Mouse (Mus musculus): ENCODE results near the gene Dusp3.

The Dusp3 gene

GRCm38 (mm10) chr11:101976949-101977348, 9.9 kb downstream of the Dusp3 start:
- no peak for DNase-seq (ENCODE audit: low spot score in 2 of 2)

DNA sequence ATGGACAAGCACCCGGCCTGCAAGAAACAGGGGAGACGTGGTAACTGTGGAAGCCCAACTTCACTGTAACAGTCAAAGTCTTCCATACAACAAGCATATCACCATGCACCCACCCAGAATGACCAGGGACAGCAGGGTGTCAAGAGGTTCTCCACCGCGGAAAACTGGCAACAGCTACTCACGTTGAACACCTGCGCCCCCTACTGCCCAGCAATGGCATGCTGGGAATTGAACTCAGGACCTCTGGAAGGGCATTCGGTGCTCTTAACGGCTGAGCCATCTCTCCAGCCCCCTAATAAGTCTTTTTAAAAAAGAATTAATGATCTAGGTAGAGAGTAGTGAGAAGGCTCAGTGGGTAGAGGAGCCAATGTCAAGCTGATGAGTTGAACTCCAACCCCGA, 11.9 kb downstream of the Dusp3 start:
- no peak for DNase-seq (ENCODE audit: low spot score in 2 of 2)

GRCm38 (mm10) chr11:101974181-101974580, 12.6 kb downstream of the Dusp3 start:
- DNase-seq (ENCODE audit: low spot score in 2 of 2): no peak

DNA sequence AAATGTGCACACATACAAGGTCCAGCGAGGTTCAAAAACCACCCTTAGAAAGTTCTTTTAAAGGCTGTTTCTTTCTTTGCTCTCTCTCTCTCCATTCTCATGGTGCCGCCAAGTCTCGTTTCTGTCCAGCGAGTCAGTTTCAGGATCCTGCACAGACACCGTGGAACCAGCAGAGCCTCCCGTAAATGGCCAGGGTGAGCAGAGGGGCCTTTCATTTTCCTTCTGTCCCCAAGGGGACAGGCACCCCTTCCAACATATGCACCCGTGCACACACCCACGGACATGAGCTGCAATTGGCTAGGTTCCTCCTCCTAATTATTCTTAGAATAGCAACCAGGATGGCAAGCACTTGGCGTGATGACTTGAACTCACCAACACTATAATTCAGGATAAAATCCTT, 13.3 kb downstream of the Dusp3 start:
- no peak for DNase-seq (ENCODE audit: low spot score in 2 of 2)

DNA sequence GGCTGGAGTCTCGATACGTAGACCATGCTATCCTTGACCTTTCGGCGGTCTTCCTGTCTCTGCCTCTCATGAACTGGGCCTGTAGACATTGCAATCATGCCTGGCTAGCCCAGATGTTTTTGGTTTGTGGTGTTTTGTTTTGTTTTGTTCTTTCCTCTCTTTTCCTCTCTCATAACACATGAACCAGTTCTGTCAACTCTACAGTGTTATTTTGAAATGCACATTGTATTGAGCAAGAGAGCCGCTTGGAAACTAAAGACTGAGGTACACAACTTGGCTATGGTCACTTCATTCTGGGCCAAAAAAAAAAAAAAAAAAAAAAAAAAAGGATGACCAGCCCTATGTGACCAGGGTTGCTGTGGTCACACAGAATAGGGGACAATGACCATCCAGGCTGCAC, 14.2 kb downstream of the Dusp3 start:
- DNase-seq (ENCODE audit: low spot score in 2 of 2): no peak

- DNase-seq (ENCODE audit: low spot score in 2 of 2): no peak
Measured at GRCm38 (mm10) chr11:101972097-101972496, 14.7 kb downstream of the Dusp3 start.

DNA sequence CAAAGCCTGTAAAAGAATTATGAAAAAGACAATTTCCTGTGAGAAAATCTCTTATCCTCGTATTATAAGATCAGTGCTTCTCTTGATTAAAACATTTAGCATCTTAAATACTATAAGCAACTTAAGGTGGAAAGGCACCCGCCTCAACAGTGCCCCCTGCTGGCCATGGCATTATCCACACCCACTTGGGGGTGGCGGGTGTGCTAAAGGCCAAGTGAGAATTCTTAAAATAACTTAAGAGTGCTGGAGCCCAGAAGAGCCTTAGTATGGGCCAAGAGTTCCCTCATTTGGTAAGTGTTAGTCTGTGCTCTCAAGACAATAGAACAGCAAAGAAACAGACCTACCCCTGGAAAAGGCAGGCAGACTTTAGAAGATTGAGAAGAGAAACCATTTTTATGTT, 15.4 kb downstream of the Dusp3 start:
- peak in 1 of 2 experiments; percentile 49 for DNase-seq (ENCODE audit: low spot score in 2 of 2)

- no peak for DNase-seq (ENCODE audit: low spot score in 2 of 2)
Measured at GRCm38 (mm10) chr11:101969835-101970234, 17.0 kb downstream of the Dusp3 start.

DNA sequence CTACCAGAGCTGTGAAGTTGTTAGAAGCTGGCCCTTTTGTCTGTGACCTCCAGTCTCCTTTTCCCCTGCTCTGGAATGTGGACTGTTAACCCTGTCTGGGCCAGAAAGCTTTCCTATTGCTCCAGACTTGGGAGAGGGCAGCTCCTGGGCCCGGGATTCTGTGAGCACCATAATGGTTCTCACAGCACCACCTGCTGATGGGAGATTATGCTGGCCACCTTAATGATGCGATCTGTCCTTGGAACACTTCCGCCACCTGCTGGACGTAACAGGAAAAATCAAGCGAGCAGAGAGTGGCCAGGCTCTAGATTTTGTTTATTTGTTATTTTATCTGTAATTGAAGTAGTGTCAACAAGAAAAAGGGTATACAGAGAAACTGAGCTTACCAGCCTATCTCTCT, 18.0 kb downstream of the Dusp3 start:
- peak; percentile 57 to 77 for DNase-seq (ENCODE audit: low spot score in 2 of 2)

DNA sequence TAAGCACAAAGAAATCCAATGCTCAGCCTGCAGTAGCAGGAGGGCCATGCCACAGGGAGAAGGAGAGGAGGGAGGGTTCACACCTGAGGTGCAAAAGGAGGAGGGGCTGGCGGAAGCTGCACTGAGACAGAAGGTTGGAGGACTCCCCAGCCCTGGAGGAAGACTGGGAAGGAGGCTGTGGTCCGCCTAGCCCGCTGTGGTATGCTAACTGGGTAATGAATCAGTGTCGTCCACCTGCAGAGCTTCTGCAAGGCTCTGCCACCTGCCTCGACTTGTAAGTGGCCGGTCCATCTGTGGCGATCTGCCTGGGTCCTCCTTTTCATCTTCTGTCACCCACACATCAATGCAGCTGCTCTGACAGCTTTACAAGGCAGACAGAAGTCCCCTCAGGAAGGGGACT, 18.5 kb downstream of the Dusp3 start:
- no peak for DNase-seq (ENCODE audit: low spot score in 2 of 2)

DNA sequence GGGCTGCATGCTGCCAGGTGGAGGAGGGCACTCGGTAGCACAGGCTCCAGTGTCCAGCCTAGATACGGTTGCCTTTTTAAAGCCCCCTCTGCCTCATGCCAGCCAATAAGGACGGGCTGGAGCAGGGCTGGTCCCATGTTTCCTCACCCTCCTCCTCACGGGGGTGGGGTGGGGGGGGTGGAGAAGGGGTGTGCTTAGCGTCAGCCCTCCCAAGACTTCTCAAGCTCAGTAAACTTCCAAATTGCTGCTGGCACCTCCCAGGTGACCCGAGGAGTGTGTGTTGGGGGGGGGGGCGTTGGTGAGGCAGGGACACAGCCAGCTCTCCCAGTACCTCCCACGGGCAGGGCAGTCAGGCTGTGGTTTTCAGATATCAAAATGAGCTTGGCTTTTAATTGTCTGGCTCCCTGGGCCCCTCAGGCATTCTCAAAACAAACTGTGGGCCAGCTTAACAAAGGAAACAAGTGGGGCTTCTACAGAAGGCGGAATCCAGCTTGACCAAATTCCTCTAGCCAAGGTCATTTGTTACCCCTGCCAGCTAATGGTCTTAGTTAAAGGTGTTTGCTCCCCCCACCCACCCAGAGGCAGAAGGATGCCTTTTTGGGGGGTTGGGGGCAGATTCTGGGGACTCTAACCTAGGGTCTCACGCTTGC, 19.7 kb downstream of the Dusp3 start, which contains the start of gene Sost:
Gene Sost (minus strand): TSS at position 51 of the 650 bp plus-strand sequence.
- no peak for DNase-seq (ENCODE audit: low spot score in 2 of 2)

GRCm38 (mm10) chr11:101965553-101965952, 21.3 kb downstream of the Dusp3 start:
- no peak for DNase-seq (ENCODE audit: low spot score in 2 of 2)

- DNase-seq (ENCODE audit: low spot score in 2 of 2): no peak
Measured at GRCm38 (mm10) chr11:101964647-101965046, 22.2 kb downstream of the Dusp3 start.

DNA sequence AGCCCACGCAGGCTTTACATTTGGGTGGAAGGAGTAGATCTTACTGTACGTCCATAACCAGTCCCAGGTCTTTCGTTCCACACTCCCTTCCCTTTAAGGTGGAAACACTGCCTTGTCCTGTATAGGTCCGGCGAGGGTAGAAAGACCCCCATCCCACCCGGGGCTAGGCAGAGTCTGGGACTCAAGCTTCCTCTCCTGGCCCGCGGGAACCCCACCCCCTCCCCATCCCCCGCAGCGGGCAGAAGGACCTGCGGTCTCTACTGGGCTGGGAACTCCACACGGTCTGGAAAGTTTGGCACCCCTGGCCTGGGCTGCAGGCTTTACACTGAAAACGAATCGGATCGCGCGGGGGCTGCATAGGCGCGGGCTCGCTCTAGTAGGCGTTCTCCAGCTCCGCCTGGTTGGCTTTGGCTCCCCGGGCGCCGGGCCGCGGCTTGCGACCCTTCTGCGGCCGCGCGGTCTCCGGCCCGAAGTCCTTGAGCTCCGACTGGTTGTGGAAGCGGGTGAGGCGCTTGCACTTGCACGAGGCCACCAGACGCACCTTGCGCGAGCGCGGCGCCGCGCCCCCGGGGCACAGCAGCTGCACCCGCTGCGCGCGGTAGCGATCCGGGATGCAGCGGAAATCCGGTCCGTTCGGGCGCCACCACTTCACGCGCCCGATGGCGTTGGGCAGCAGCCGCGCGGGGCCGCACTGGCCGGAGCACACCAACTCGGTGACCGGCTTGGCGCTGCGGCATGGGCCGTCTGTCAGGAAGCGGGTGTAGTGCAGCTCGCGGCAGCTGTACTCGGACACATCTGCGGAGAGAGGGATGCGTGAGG, 23.1 kb downstream of the Dusp3 start:
- no peak for DNase-seq (ENCODE audit: low spot score in 2 of 2)

DNA sequence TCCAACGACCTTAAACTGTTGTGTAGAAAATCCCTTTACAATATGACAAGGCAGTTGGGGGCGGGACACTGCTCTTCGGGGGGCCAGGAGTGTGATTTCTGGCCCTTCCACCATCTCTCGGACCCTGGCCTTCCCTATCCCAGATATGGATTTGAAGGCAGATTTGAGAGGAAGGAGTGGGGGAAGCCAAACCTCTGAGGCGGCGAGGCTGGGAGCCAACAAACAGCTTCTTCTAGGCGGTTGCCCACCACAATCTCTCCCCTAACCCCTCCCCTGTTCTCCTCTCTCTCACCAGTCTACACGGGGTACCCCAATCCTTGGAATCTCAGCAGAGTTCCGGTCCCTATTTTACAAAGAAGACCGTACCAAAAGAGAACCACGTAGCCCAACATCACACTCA, 23.8 kb downstream of the Dusp3 start:
- no peak for DNase-seq (ENCODE audit: low spot score in 2 of 2)

- no peak for DNase-seq (ENCODE audit: low spot score in 2 of 2)
Measured at GRCm38 (mm10) chr11:101957476-101957875, 29.3 kb downstream of the Dusp3 start.

DNA sequence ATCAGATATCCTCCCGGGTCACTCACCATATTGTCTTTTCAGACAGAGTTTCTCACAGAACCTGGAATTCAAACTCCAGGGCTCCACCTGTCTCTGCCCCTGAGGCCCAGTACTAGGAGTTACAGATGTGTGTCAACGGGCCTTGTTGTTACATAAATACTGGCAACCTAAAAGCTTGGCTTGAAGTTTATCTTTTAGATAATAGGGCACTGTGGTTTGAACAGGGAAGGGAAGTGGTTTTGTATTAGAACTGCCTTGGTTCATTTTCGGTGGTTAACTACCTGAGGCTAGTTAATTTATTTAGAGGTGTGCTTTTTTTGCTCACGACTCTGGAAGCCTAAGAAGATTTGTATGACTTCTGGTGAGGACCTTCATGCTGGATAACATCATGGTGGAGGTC, 33.4 kb downstream of the Dusp3 start:
- no peak for DNase-seq (ENCODE audit: low spot score in 2 of 2)

DNA sequence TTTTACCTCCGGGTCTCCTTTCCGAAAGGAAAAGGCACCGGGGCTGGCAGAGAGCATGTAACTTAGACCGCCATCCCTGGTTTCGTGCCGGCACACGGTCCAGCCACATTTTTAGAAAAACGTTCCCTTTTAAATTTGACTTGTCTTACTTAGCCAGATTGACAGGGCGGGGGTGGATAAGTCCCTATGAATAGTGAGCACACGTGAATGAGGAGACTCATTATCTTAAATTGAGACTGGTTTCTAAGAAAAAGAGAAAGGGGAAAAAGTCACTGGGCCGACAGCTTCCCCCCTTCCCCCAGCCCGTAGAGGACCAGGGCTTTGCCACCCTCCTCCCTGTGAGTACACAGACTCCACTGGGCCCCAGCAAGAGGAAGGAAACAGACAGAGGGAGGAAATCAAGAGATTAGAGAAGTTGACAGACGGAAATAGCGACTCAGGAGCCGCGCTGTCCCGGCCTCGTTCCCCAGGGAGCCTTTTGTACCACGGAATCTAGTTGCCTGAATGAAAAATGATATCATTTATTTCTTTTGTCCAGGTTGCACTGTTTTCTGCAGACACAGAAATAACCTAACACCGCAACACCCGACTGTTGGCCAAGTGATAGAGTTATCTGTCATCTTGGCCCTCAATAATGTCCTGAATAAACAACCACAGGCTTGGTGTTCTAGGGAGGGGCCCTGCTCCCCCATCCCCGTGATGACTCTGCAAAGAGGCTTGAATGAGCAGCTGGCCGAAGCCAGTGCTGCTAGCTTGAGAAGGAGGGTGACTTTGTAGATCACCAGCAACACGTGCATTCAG, 34.1 kb downstream of the Dusp3 start:
- DNase-seq (ENCODE audit: low spot score in 2 of 2): peak; percentile 13 to 22

- no peak for DNase-seq (ENCODE audit: low spot score in 2 of 2)
Measured at GRCm38 (mm10) chr11:101950021-101950420, 36.8 kb downstream of the Dusp3 start.

DNA sequence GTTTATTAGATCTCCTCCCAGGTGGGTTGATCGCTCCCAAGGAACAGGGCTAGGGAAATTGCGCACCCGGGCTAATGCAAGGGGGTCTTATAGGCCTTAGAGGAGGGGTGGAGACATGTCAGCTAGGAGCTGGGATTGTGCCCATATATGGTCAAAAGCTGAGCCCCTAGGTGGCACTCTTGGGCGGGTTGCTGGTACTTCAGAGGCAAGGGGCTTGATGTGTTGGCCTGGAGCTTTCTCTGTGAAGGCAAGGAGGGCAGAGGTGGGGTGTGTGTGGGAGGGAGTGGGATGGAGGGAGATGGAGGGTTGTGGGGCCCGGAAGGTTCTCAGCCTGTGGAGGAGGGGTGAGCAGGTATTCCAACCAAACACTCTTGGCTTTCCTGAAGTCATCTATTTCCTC, 40.3 kb downstream of the Dusp3 start:
- no peak for DNase-seq (ENCODE audit: low spot score in 2 of 2)

- no peak for DNase-seq (ENCODE audit: low spot score in 2 of 2)
Measured at GRCm38 (mm10) chr11:101943055-101943454, 43.8 kb downstream of the Dusp3 start.

- no peak for DNase-seq (ENCODE audit: low spot score in 2 of 2)
Measured at GRCm38 (mm10) chr11:101937108-101937507, 49.7 kb downstream of the Dusp3 start.

All from natural killer cell, adult 2 months (primary cell).